Mouse (Mus musculus) brain, embryonic 14.5 days (tissue): ENCODE results near the gene Vstm4.

Experiments
- CTCF ChIP-seq: fragments of 200-500 bp; IDR thresholded peaks from 2 replicates; pipeline ENCODE4 v1.5.1; 2012; ENCODE audit warnings: inconsistent platforms, mild to moderate bottlenecking, moderate library complexity, borderline replicate concordance; ENCODE audit not compliant: insufficient read depth, insufficient read length; ENCODE audit errors: extremely low read depth
- POLR2A ChIP-seq: fragments of 200-500 bp; IDR thresholded peaks from 2 replicates; pipeline ENCODE4 v1.6.1; 2012; ENCODE audit warnings: mild to moderate bottlenecking, inconsistent platforms, borderline replicate concordance; ENCODE audit not compliant: poor library complexity, insufficient read depth, insufficient read length, severe bottlenecking; ENCODE audit errors: extremely low read depth

- TF ChIP-seq CTCF, result no peak
- no peak for TF ChIP-seq POLR2A
Measured at GRCm38 (mm10) chr14:32932220-32932619, 75.7 kb downstream of the Vstm4 start.
